14 mouse cellular contexts compared by ENCODE assay signal in the genomic region with DNA sequence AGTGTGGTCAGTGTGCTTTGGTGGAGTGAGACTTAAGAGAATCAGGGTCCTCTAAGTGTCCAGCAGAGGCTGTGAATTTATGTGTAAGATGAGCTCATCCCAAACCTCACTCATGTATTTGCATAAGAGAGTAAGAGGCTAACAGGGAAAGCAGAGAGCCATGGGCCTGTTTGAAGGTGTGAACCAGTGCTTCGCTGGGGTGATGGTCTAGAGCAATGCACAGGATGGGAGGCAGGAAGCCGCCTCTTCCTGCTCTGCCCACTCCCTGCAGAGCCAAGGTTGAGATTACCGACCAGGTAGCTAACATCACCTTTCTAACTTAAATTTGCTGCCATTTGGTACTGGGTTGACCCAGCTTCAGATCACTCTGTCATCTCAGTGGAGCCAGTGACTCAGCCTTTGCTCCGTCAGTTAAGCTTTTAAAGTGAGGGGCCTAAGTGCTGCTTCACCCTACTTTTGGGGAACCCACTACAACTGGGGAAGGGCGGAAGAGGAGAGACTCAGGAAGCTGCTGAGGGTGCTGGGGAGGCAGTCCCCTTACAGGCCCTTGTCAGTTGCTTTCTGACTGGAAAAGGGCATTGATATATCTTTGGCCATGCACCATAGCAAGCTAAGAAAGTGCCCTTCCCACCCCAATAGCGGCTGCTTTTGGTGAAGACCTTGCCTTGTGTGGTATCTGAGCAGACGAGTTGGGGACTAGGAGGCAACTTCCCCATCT. TPM values are rescaled to one million over a fixed set of nuclear protein-coding genes. Genes with fewer than 3 reads are reported as not detected.
A peak's percentile ranks its signal among the peaks of the same experiment; 100 is the strongest.
DNase-seq lines count a peak whose midpoint lies in the region; ATAC-seq and TF ChIP-seq lines count a peak whose summit lies in the region.
"Had no signal": no experiment of that assay in that cellular context is flagged by ENCODE, and none has a peak within 500 bp of the region (broad histone marks: within the 10 kb centered on the region; RNA-seq: fewer than 3 reads in every experiment).

No protein-coding gene starts in this region.

- no peaks in the 10 kb centered on the region for H3K9me3 ChIP-seq in liver, postnatal 0 days (ENCODE audit: low read length)
- no peaks in the 10 kb centered on the region for H3K9me3 ChIP-seq in E14TG2a.4 (ENCODE audit: low read length)
- no peaks in the 10 kb centered on the region for H3K9me3 ChIP-seq in limb, embryonic 15.5 days

- no peak for DNase-seq in heart, adult 2 months
- no peak for DNase-seq in heart, postnatal 14 days
- no peak for DNase-seq in liver, postnatal 0 days
- DNase-seq in liver = no peak
- no peak for DNase-seq in natural killer cell, adult 2 months (ENCODE audit: low spot score in 2 of 2)
- no peak for DNase-seq in kidney, adult 8-10 months
- DNase-seq: gastrocnemius, postnatal 25 days; layer of hippocampus, adult 9-11 months; right cerebral cortex, adult 18-20 months; thymus, postnatal 36 days had no signal

- no peak for TF ChIP-seq POLR2A in heart, adult 2 months (IDR thresholded peaks at IDR 0.05; ENCODE audit: insufficient read depth, low read depth, low read length)

- 64% methylated on average over 7 of the region's 7 CpGs for WGBS in heart, adult 2 months
- 61% methylated on average over 7 of the region's 7 CpGs for WGBS in liver, postnatal 0 days (ENCODE audit: insufficient replicate concordance)
- 82% methylated on average over 7 of the region's 7 CpGs for WGBS in limb, embryonic 15.5 days

- H3K27me3 ChIP-seq in heart, adult 2 months (ENCODE audit: control insufficient read depth, insufficient read depth, low read length) = no peaks in the 10 kb centered on the region
- no peaks in the 10 kb centered on the region for H3K27me3 ChIP-seq in liver, postnatal 0 days (ENCODE audit: insufficient read depth, low read length)
- H3K27me3 ChIP-seq in E14TG2a.4 (ENCODE audit: insufficient read depth, low read length) = no peaks in the 10 kb centered on the region
- H3K27me3 ChIP-seq in limb, embryonic 15.5 days = no peaks in the 10 kb centered on the region

- no peak overlapping the region for H3K9ac ChIP-seq in heart, adult 2 months (ENCODE audit: low read depth, low read length)
- H3K9ac ChIP-seq in liver, postnatal 0 days (replicated peaks) = no peak overlapping the region
- H3K9ac ChIP-seq in limb, embryonic 15.5 days = 0 out of 2 replicates have a peak overlapping the region, but pooled peaks have one; percentile 4

- intact Hi-C loops in heart, adult 2 months (cut with DNase I) = no loop called here
- intact Hi-C loops in heart, postnatal 14 days (cut with DNase I) = no loop called here

- H3K4me2 ChIP-seq in liver, postnatal 0 days (ENCODE audit: low read depth, low read length) = no peak overlapping the region
- H3K4me2 ChIP-seq in limb, embryonic 15.5 days = no peak overlapping the region
- H3K4me2 ChIP-seq: midbrain, embryonic 11.5 days had no signal

- no peaks in the 10 kb centered on the region for H3K79me2 ChIP-seq in heart, adult 2 months (replicated peaks; ENCODE audit: control insufficient read depth, insufficient read depth, low read length)

- H3K4me1 ChIP-seq in heart, adult 2 months (ENCODE audit: control insufficient read depth, insufficient read depth, low read length) = peaks cover 28% of the 10 kb centered on the region
- peaks cover 4% of the 10 kb centered on the region for H3K4me1 ChIP-seq in liver, postnatal 0 days (ENCODE audit: insufficient read depth)
- peaks cover 65% of the 10 kb centered on the region for H3K4me1 ChIP-seq in E14TG2a.4 (replicated peaks; ENCODE audit: low read depth, low read length)
- 0 out of 2 replicates have a peak, but pooled peaks cover 23% of the 10 kb centered on the region for H3K4me1 ChIP-seq in limb, embryonic 15.5 days

- H3K36me3 ChIP-seq in heart, adult 2 months (ENCODE audit: control insufficient read depth, insufficient read depth, low read length) = peaks cover 6% of the 10 kb centered on the region; the same call in 1 of the 2 replicates
- peaks cover 71% of the 10 kb centered on the region for H3K36me3 ChIP-seq in liver, postnatal 0 days (replicated peaks; ENCODE audit: insufficient read depth, low read length)
- peaks cover 93% of the 10 kb centered on the region for H3K36me3 ChIP-seq in E14TG2a.4 (ENCODE audit: insufficient read depth, low read length)
- H3K36me3 ChIP-seq in limb, embryonic 15.5 days = peaks cover 80% of the 10 kb centered on the region

- ATAC-seq in liver, postnatal 0 days = no peak
- no peak for ATAC-seq in limb, embryonic 15.5 days (ENCODE audit: insufficient number of reproducible peaks, low FRiP score, low TSS enrichment, low read depth)
- ATAC-seq: forebrain, embryonic 14.5 days had no signal

- TF ChIP-seq EP300 in heart, adult 2 months (IDR thresholded peaks at IDR 0.05; ENCODE audit: insufficient read depth, low read depth, low read length) = no peak
- no peak for TF ChIP-seq EP300 in liver, postnatal 0 days (IDR thresholded peaks at IDR 0.05; ENCODE audit: low read depth)

- no peak overlapping the region for H3K4me3 ChIP-seq in heart, adult 2 months
- no peak overlapping the region for H3K4me3 ChIP-seq in liver, postnatal 0 days (ENCODE audit: low read depth, low read length)
- peak overlapping the region; percentile 56 for H3K4me3 ChIP-seq in E14TG2a.4 (replicated peaks; ENCODE audit: low read length)
- H3K4me3 ChIP-seq in limb, embryonic 15.5 days = no peak overlapping the region

- H3K27ac ChIP-seq in heart, adult 2 months = peak overlapping the region; percentile 18; the same call in 1 of the 2 replicates
- 0 out of 2 replicates have a peak overlapping the region, but pooled peaks have one; percentile 11 for H3K27ac ChIP-seq in liver, postnatal 0 days (ENCODE audit: low read depth)
- 0 out of 2 replicates have a peak overlapping the region, but pooled peaks have one; percentile 11 for H3K27ac ChIP-seq in limb, embryonic 15.5 days

- TF ChIP-seq CTCF in heart, adult 2 months (IDR thresholded peaks at IDR 0.05) = no peak
- no peak for TF ChIP-seq CTCF in liver, postnatal 0 days (IDR thresholded peaks at IDR 0.05; ENCODE audit: low read depth)
- no peak for TF ChIP-seq CTCF in E14TG2a.4 (conservative IDR thresholded peaks at IDR 0.05; ENCODE audit: low read length)

RNA-seq across cellular contexts. Expression of gene Sh2b3, which starts 24.8 kb away (rescaled TPM):
- total RNA-seq in heart, adult 2 months (2021) = 10 to 100 TPM; 21.6 to 22.5 TPM
- 19.3 and 20.1 TPM in 2 replicates for polyA plus RNA-seq in heart, adult 2 months (2012; rRNA removed)
- 10 to 100 TPM; 31.8 to 33.6 TPM for total RNA-seq in heart, postnatal 14 days (2021)
- 9.0 and 9.1 TPM in 2 replicates for polyA plus RNA-seq in liver, postnatal 0 days (2015; fragmentation: Nextera tagmentation; extraction: Ambion mirVana)
- 13.1 and 14.8 TPM in 2 replicates for polyA plus RNA-seq in limb, embryonic 15.5 days (2015; fragmentation: Nextera tagmentation; extraction: Ambion mirVana)

RNA-seq across cellular contexts. Expression of gene Pheta1, which starts 36.1 kb away (rescaled TPM):
- 1 to 10 TPM; 9.3 TPM for total RNA-seq in heart, adult 2 months (2021)
- 12.5 and 12.7 TPM in 2 replicates for polyA plus RNA-seq in heart, adult 2 months (2012; rRNA removed)
- total RNA-seq in heart, postnatal 14 days (2021) = 10 to 100 TPM; 13.2 to 13.6 TPM
- polyA plus RNA-seq in liver, postnatal 0 days (2015; fragmentation: Nextera tagmentation; extraction: Ambion mirVana) = 4.8 and 5.7 TPM in 2 replicates
- 28.0 and 29.0 TPM in 2 replicates for polyA plus RNA-seq in limb, embryonic 15.5 days (2015; fragmentation: Nextera tagmentation; extraction: Ambion mirVana)
